Mouse (Mus musculus): ENCODE results near the gene Srrm1. TPM values are rescaled to one million over a fixed set of nuclear protein-coding genes. Genes with fewer than 3 reads are reported as not detected.

The Srrm1 gene
- polyA plus RNA-seq, 1 experiment from 2014 or later, result 257 TPM

Other genes starting within 250 kb of the Srrm1 start
- gene Runx3, start 232.7 kb downstream of the Srrm1 start, polyA plus RNA-seq (2015; fragmentation: Nextera tagmentation; extraction: Ambion mirVana), result 0.04 and 0.19 TPM in 2 replicates
- 200 TPM in 2 replicates for gene Clic4, start 80.5 kb downstream of the Srrm1 start, polyA plus RNA-seq (2015; fragmentation: Nextera tagmentation; extraction: Ambion mirVana)
- gene Ncmap, start 44.9 kb upstream of the Srrm1 start, polyA plus RNA-seq (2015; fragmentation: Nextera tagmentation; extraction: Ambion mirVana), result 3.1 and 3.5 TPM in 2 replicates
- gene Rcan3, start 80.5 kb upstream of the Srrm1 start, polyA plus RNA-seq (2015; fragmentation: Nextera tagmentation; extraction: Ambion mirVana), result 12.6 and 15.5 TPM in 2 replicates
- gene Stpg1, start 141.5 kb upstream of the Srrm1 start, polyA plus RNA-seq (2015; fragmentation: Nextera tagmentation; extraction: Ambion mirVana), result 0.60 and 0.65 TPM in 2 replicates
- 4.9 and 6.2 TPM in 2 replicates for gene Nipal3, start 141.7 kb upstream of the Srrm1 start, polyA plus RNA-seq (2015; fragmentation: Nextera tagmentation; extraction: Ambion mirVana)
- gene Grhl3, start 220.3 kb upstream of the Srrm1 start, polyA plus RNA-seq (2015; fragmentation: Nextera tagmentation; extraction: Ambion mirVana), result 2.0 and 3.4 TPM in 2 replicates

Data from kidney, embryonic 15.5 days (tissue).